Mouse (Mus musculus) lung, postnatal 0 days (tissue): ENCODE measurements at regions not wholly inside any gene's neighbourhood (a gene's known extent, or its start where the extent isn't known, plus 50 kb on each side); places are given as distances from the start of the nearest gene placed in this dataset.

ENCODE experiments used
- CTCF ChIP-seq: IDR thresholded peaks from 2 replicates; pipeline ENCODE4 v1.5.1; 2016; ENCODE audit warnings: antibody characterized with exemption, mild to moderate bottlenecking
- EP300 ChIP-seq: IDR thresholded peaks from 2 replicates; pipeline ENCODE4 v1.6.1; 2016; ENCODE audit warnings: antibody characterized with exemption, mild to moderate bottlenecking, control low read depth

GRCm38 (mm10) chr19:14289331-14289737 lies 308.5 kb downstream of the Tle4 start:
- TF ChIP-seq CTCF (no peak), EP300 (no peak)
